Mouse (Mus musculus): ENCODE data around the gene Rad51d. TPM values are rescaled to one million over a fixed set of nuclear protein-coding genes. Genes with fewer than 3 reads are reported as not detected.

Rad51d gene
- total RNA-seq, 1 experiment from 2014 or later = 21.4 TPM

DNA sequence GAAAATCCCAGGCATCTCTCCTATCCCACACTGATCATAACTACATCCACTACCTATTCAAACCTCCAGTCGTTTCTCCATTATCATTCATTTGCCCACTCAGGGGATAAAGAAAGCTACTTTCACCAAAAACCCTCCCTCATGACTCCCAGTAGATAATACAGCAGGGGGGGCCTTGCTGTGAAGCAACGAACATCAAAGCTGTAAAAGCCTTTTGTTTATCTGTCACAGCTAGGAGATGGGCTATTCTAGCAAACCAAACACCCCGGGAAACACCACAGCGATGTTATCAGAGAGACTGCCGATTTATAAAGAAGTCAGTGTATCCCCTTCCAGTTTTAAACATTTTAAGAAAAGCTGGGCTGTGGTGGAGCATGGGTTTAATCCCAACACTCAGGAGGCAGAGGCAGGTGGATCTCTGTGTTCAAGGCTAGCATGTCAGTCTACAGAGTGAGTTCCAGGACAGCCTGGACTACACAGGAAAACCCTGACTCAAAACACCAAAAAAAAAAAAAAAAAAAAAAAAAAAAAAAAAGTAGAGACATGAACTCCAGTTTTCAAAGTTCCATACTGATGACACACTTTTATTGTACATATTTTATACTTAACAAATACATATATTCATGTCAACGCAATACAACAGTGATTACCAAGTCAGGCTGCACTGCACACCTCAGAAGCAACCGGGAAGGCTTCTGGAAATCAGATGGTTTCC lies 23.4 kb downstream of the Rad51d start:
- ATAC-seq (replicated peaks in 1 of 2; ENCODE audit: insufficient read depth in 1 of 2, low FRiP score in 2 of 2, low TSS enrichment in 1 of 2, low read depth in 1 of 2, poor library complexity in 2 of 2, severe bottlenecking in 2 of 2) = no peak

- ATAC-seq (replicated peaks in 1 of 2; ENCODE audit: insufficient read depth in 1 of 2, low FRiP score in 2 of 2, low TSS enrichment in 1 of 2, low read depth in 1 of 2, poor library complexity in 2 of 2, severe bottlenecking in 2 of 2) = no peak
Observed at GRCm38 (mm10) chr11:82865957-82866356, 24.5 kb downstream of the Rad51d start.

GRCm38 (mm10) chr11:82863488-82863931 lies 26.9 kb downstream of the Rad51d start:
- no peak for ATAC-seq (replicated peaks in 1 of 2; ENCODE audit: insufficient read depth in 1 of 2, low FRiP score in 2 of 2, low TSS enrichment in 1 of 2, low read depth in 1 of 2, poor library complexity in 2 of 2, severe bottlenecking in 2 of 2)

DNA sequence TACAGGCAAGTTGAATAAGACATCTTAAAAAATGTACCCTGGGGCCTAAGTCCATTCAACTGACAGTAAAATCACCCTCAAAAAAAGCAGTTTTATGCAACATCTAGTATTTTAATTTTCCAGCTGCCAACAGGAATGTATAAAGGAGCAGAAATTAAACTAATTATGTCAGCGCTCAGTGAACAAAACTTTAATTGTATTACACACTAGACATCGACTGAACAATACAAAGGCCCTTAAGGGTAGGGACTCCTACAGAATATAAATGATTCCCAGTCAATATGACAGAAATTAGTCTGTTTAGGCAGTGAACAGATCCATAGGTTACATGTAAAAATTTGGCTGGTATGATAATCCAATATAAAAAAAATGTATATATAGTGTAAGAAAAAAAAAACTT lies 27.4 kb downstream of the Rad51d start:
- no peak for ATAC-seq (replicated peaks in 1 of 2; ENCODE audit: insufficient read depth in 1 of 2, low FRiP score in 2 of 2, low TSS enrichment in 1 of 2, low read depth in 1 of 2, poor library complexity in 2 of 2, severe bottlenecking in 2 of 2)

GRCm38 (mm10) chr11:82862638-82863037 lies 27.8 kb downstream of the Rad51d start:
- ATAC-seq (replicated peaks in 1 of 2; ENCODE audit: insufficient read depth in 1 of 2, low FRiP score in 2 of 2, low TSS enrichment in 1 of 2, low read depth in 1 of 2, poor library complexity in 2 of 2, severe bottlenecking in 2 of 2) = no peak

DNA sequence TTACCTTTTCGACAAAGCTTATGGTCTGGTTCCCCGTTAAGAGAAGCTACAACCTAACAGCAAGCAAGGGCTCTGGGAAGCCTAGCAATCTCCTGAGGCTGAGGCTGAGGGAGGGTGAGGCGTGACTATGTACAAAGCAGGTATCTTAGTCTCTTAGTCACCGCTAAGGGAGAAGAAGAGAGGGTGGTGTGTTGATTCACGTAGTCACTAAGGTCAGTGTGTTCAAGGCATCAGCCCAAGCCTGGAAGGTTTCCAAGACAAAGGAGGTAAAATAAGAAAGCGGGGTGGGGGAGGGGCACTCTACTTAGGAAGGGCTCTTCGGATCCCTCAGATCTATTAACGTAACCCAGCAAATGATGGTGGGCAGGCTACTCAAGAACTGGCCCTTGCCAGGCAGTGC lies 28.9 kb downstream of the Rad51d start:
- ATAC-seq (replicated peaks in 1 of 2; ENCODE audit: insufficient read depth in 1 of 2, low FRiP score in 2 of 2, low TSS enrichment in 1 of 2, low read depth in 1 of 2, poor library complexity in 2 of 2, severe bottlenecking in 2 of 2) = no peak

- ATAC-seq (replicated peaks in 1 of 2; ENCODE audit: insufficient read depth in 1 of 2, low FRiP score in 2 of 2, low TSS enrichment in 1 of 2, low read depth in 1 of 2, poor library complexity in 2 of 2, severe bottlenecking in 2 of 2) = peak; percentile 17 to 32; a peak in 2 of 4 replicates
Observed at GRCm38 (mm10) chr11:82860759-82861158, 29.7 kb downstream of the Rad51d start.

- ATAC-seq (replicated peaks in 1 of 2; ENCODE audit: insufficient read depth in 1 of 2, low FRiP score in 2 of 2, low TSS enrichment in 1 of 2, low read depth in 1 of 2, poor library complexity in 2 of 2, severe bottlenecking in 2 of 2) = no peak
Observed at GRCm38 (mm10) chr11:82857307-82857848, 33.0 kb downstream of the Rad51d start.

- no peak for ATAC-seq (replicated peaks in 1 of 2; ENCODE audit: insufficient read depth in 1 of 2, low FRiP score in 2 of 2, low TSS enrichment in 1 of 2, low read depth in 1 of 2, poor library complexity in 2 of 2, severe bottlenecking in 2 of 2)
Observed at GRCm38 (mm10) chr11:82856032-82856431, 34.4 kb downstream of the Rad51d start.

DNA sequence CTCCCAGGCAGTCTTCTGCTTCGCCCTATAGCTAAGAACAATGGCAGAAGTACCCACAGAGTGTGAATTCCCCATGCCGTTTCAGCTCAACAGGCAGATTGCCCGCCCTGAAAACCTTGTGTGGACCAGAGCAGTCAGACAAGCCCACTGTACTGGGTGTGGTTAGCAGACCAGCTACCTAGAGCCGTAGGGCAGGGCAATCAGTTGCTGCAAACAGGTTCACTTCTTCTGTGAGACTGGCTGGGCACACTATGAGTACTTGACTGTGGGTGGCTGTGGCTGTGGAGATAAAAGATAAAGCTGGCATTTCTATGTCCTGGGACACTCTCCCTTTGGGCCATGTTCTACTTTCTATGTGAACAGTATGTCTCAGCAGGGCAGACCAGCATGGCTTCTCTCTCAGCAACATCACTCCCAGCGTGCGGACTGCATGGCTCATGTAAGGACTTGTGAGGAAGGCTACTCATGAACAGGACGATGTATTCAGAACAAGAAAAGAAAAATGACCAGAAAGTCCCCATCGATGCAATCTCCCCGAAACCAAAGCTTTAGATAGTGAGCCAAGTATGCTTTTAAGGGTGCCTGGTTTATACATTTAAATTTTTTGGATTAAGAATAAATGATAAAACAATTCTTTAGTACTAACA lies 35.0 kb downstream of the Rad51d start:
- ATAC-seq (replicated peaks in 1 of 2; ENCODE audit: insufficient read depth in 1 of 2, low FRiP score in 2 of 2, low TSS enrichment in 1 of 2, low read depth in 1 of 2, poor library complexity in 2 of 2, severe bottlenecking in 2 of 2) = 0 out of 4 replicates have a peak, but pooled peaks of 1 of the 2 experiments have one; percentile 25

- ATAC-seq (replicated peaks in 1 of 2; ENCODE audit: insufficient read depth in 1 of 2, low FRiP score in 2 of 2, low TSS enrichment in 1 of 2, low read depth in 1 of 2, poor library complexity in 2 of 2, severe bottlenecking in 2 of 2) = no peak
Observed at GRCm38 (mm10) chr11:82854111-82854510, 36.3 kb downstream of the Rad51d start.

- no peak for ATAC-seq (replicated peaks in 1 of 2; ENCODE audit: insufficient read depth in 1 of 2, low FRiP score in 2 of 2, low TSS enrichment in 1 of 2, low read depth in 1 of 2, poor library complexity in 2 of 2, severe bottlenecking in 2 of 2)
Observed at GRCm38 (mm10) chr11:82852958-82853357, 37.5 kb downstream of the Rad51d start.

- ATAC-seq (replicated peaks in 1 of 2; ENCODE audit: insufficient read depth in 1 of 2, low FRiP score in 2 of 2, low TSS enrichment in 1 of 2, low read depth in 1 of 2, poor library complexity in 2 of 2, severe bottlenecking in 2 of 2) = no peak
Observed at GRCm38 (mm10) chr11:82852540-82852939, 37.9 kb downstream of the Rad51d start.

DNA sequence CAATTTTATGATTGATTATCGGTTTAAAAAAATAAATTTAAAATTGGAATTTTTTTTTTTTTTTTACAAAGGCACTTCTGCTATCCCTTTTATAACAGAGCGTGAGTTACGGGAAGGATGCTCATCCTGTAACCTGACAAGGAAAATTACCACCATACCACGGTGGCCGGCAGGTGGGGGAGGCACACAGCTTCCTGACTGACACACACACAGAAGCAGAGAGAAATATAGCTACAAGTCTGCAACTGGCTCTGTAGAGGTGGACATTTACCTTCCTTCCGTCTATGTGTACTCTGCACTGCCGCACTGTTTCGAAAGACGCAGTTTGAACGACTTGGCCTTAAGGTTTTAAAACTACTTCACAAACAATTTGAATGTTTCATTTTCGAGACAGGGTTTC lies 38.3 kb downstream of the Rad51d start:
- no peak for ATAC-seq (replicated peaks in 1 of 2; ENCODE audit: insufficient read depth in 1 of 2, low FRiP score in 2 of 2, low TSS enrichment in 1 of 2, low read depth in 1 of 2, poor library complexity in 2 of 2, severe bottlenecking in 2 of 2)

DNA sequence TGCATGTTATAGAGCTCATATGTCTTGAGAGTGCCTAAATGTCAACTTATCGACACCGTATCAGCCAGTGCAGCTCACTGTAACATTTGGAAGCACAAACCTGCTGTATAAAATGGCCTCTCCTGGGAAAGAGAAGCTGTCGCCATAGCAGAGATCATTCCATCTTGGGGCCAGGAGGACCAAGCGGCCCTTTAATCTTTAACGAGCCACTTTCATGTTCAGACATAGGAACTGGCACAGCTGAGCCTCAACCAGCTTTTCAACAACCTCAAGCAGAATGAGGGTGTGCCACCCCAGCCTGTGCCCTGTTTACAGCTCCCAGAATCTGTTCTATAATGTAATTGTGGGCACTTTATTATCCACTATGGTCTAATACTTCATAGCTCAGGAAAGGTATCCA lies 40.2 kb downstream of the Rad51d start:
- ATAC-seq (replicated peaks in 1 of 2; ENCODE audit: insufficient read depth in 1 of 2, low FRiP score in 2 of 2, low TSS enrichment in 1 of 2, low read depth in 1 of 2, poor library complexity in 2 of 2, severe bottlenecking in 2 of 2) = no peak

- ATAC-seq (replicated peaks in 1 of 2; ENCODE audit: insufficient read depth in 1 of 2, low FRiP score in 2 of 2, low TSS enrichment in 1 of 2, low read depth in 1 of 2, poor library complexity in 2 of 2, severe bottlenecking in 2 of 2) = no peak
Observed at GRCm38 (mm10) chr11:82847571-82848000, 42.8 kb downstream of the Rad51d start.

GRCm38 (mm10) chr11:82846938-82847337 lies 43.5 kb downstream of the Rad51d start:
- no peak for ATAC-seq (replicated peaks in 1 of 2; ENCODE audit: insufficient read depth in 1 of 2, low FRiP score in 2 of 2, low TSS enrichment in 1 of 2, low read depth in 1 of 2, poor library complexity in 2 of 2, severe bottlenecking in 2 of 2)

GRCm38 (mm10) chr11:82846079-82846436 lies 44.4 kb downstream of the Rad51d start:
- ATAC-seq (replicated peaks in 1 of 2; ENCODE audit: insufficient read depth in 1 of 2, low FRiP score in 2 of 2, low TSS enrichment in 1 of 2, low read depth in 1 of 2, poor library complexity in 2 of 2, severe bottlenecking in 2 of 2) = peak; percentile 47 to 56
